Mouse (Mus musculus): ENCODE measurements at regions not wholly inside any gene's neighbourhood (a gene's known extent, or its start where the extent isn't known, plus 50 kb on each side); places are given as distances from the start of the nearest gene placed in this dataset.
A peak's percentile ranks its signal among the peaks of the same experiment; 100 is the strongest.

GRCm38 (mm10) chr11:112839721-112840494 is 57.9 kb downstream of the Sox9 start:
- H3K4me1 ChIP-seq = peaks cover 19% of the 10 kb centered on the region
- H3K9ac ChIP-seq (replicated peaks) = no peak overlapping the region; the same call in 1 of the 2 replicates
- no peak overlapping the region for H3K4me3 ChIP-seq
- peak overlapping the region; percentile 85 for H3K27ac ChIP-seq (replicated peaks)
- 13% methylated on average over 10 of the region's 10 CpGs for WGBS
- H3K27me3 ChIP-seq = peaks cover 7% of the 10 kb centered on the region; the same call in 1 of the 2 replicates
- no peaks in the 10 kb centered on the region for H3K36me3 ChIP-seq
- H3K9me3 ChIP-seq = no peaks in the 10 kb centered on the region
- ATAC-seq (ENCODE audit: low FRiP score, low read depth) = peak; percentile 76
- H3K4me2 ChIP-seq (replicated peaks) = peak overlapping the region; percentile 38

GRCm38 (mm10) chr11:112840495-112840828 is 58.4 kb downstream of the Sox9 start:
- Histone ChIP-seq H3K9me3 (no peaks in the 10 kb centered on the region), H3K4me2 (replicated peaks) (peak overlapping the region; percentile 38), H3K4me3 (no peak overlapping the region), H3K9ac (replicated peaks) (no peak overlapping the region), H3K36me3 (no peaks in the 10 kb centered on the region), H3K27ac (replicated peaks) (peak overlapping the region; percentile 85), H3K4me1 (peaks cover 18% of the 10 kb centered on the region), H3K27me3 (peaks cover 7% of the 10 kb centered on the region; the same call in 1 of the 2 replicates)
- 8% methylated on average over 10 of the region's 10 CpGs for WGBS
- ATAC-seq (ENCODE audit: low FRiP score, low read depth) = peak; percentile 87

GRCm38 (mm10) chr11:112844258-112844901 is 62.4 kb downstream of the Sox9 start:
- no peak overlapping the region for H3K4me3 ChIP-seq
- no peak overlapping the region for H3K4me2 ChIP-seq (replicated peaks)
- peaks cover 18% of the 10 kb centered on the region for H3K4me1 ChIP-seq
- H3K9me3 ChIP-seq = no peaks in the 10 kb centered on the region
- H3K36me3 ChIP-seq = no peaks in the 10 kb centered on the region
- H3K27ac ChIP-seq (replicated peaks) = no peak overlapping the region
- WGBS = 61% methylated on average over 8 of the region's 8 CpGs
- no peak for ATAC-seq (ENCODE audit: low FRiP score, low read depth)
- H3K27me3 ChIP-seq = peaks cover 7% of the 10 kb centered on the region; the same call in 1 of the 2 replicates
- H3K9ac ChIP-seq (replicated peaks) = no peak overlapping the region

GRCm38 (mm10) chr11:112847146-112847545 is 65.1 kb downstream of the Sox9 start:
- Histone ChIP-seq H3K4me3 (no peak overlapping the region), H3K36me3 (no peaks in the 10 kb centered on the region), H3K27me3 (peaks cover 1% of the 10 kb centered on the region; the same call in 1 of the 2 replicates), H3K27ac (replicated peaks) (no peak overlapping the region), H3K4me1 (no peaks in the 10 kb centered on the region), H3K4me2 (replicated peaks) (no peak overlapping the region), H3K9me3 (no peaks in the 10 kb centered on the region), H3K9ac (replicated peaks) (no peak overlapping the region)
- 93% methylated on average over 2 of the region's 2 CpGs for WGBS
- ATAC-seq (ENCODE audit: low FRiP score, low read depth) = no peak

GRCm38 (mm10) chr11:112847851-112848250 is 65.8 kb downstream of the Sox9 start:
- H3K27me3 ChIP-seq = no peaks in the 10 kb centered on the region; the same call in 1 of the 2 replicates
- H3K4me1 ChIP-seq = no peaks in the 10 kb centered on the region
- no peaks in the 10 kb centered on the region for H3K9me3 ChIP-seq
- no peaks in the 10 kb centered on the region for H3K36me3 ChIP-seq
- no peak for ATAC-seq (ENCODE audit: low FRiP score, low read depth)
- 86% methylated on average over 3 of the region's 3 CpGs for WGBS
- no peak overlapping the region for H3K4me3 ChIP-seq
- H3K27ac ChIP-seq (replicated peaks) = no peak overlapping the region
- H3K4me2 ChIP-seq (replicated peaks) = no peak overlapping the region
- H3K9ac ChIP-seq (replicated peaks) = no peak overlapping the region

- no peak overlapping the region for H3K4me2 ChIP-seq (replicated peaks)
- WGBS = 81% methylated on average over 5 of the region's 5 CpGs
- no peak overlapping the region for H3K27ac ChIP-seq (replicated peaks)
- H3K36me3 ChIP-seq = no peaks in the 10 kb centered on the region
- H3K27me3 ChIP-seq = no peaks in the 10 kb centered on the region; the same call in 1 of the 2 replicates
- no peaks in the 10 kb centered on the region for H3K9me3 ChIP-seq
- no peak overlapping the region for H3K4me3 ChIP-seq
- no peaks in the 10 kb centered on the region for H3K4me1 ChIP-seq
- ATAC-seq (ENCODE audit: low FRiP score, low read depth) = no peak
- H3K9ac ChIP-seq (replicated peaks) = no peak overlapping the region
These were observed 68.0 kb downstream of the Sox9 start for GRCm38 (mm10) chr11:112849974-112850373.

GRCm38 (mm10) chr11:112850532-112851272 is 68.7 kb downstream of the Sox9 start:
- H3K9me3 ChIP-seq = no peaks in the 10 kb centered on the region
- WGBS = 87% methylated on average over 13 of the region's 13 CpGs
- no peak overlapping the region for H3K4me2 ChIP-seq (replicated peaks)
- H3K4me3 ChIP-seq = no peak overlapping the region
- no peak overlapping the region for H3K27ac ChIP-seq (replicated peaks)
- no peaks in the 10 kb centered on the region; the same call in 1 of the 2 replicates for H3K27me3 ChIP-seq
- H3K9ac ChIP-seq (replicated peaks) = no peak overlapping the region
- H3K4me1 ChIP-seq = no peaks in the 10 kb centered on the region
- no peak for ATAC-seq (ENCODE audit: low FRiP score, low read depth)
- no peaks in the 10 kb centered on the region for H3K36me3 ChIP-seq

GRCm38 (mm10) chr11:112851321-112851720 is 69.3 kb downstream of the Sox9 start:
- ATAC-seq (ENCODE audit: low FRiP score, low read depth) = no peak
- Histone ChIP-seq H3K27ac (replicated peaks) (no peak overlapping the region), H3K27me3 (no peaks in the 10 kb centered on the region; the same call in 1 of the 2 replicates), H3K4me1 (no peaks in the 10 kb centered on the region), H3K9me3 (no peaks in the 10 kb centered on the region), H3K36me3 (no peaks in the 10 kb centered on the region), H3K4me3 (no peak overlapping the region), H3K9ac (replicated peaks) (no peak overlapping the region), H3K4me2 (replicated peaks) (no peak overlapping the region)
- WGBS = 84% methylated on average over 9 of the region's 9 CpGs

- no peaks in the 10 kb centered on the region; the same call in 1 of the 2 replicates for H3K27me3 ChIP-seq
- no peak for ATAC-seq (ENCODE audit: low FRiP score, low read depth)
- WGBS = 68% methylated on average over 5 of the region's 5 CpGs
- H3K4me3 ChIP-seq = no peak overlapping the region
- H3K9ac ChIP-seq (replicated peaks) = no peak overlapping the region
- H3K4me2 ChIP-seq (replicated peaks) = no peak overlapping the region
- H3K4me1 ChIP-seq = peaks cover 16% of the 10 kb centered on the region
- peaks cover 6% of the 10 kb centered on the region; the same call in 1 of the 2 replicates for H3K9me3 ChIP-seq
- H3K36me3 ChIP-seq = no peaks in the 10 kb centered on the region
- no peak overlapping the region for H3K27ac ChIP-seq (replicated peaks)
These were observed 74.0 kb downstream of the Sox9 start for GRCm38 (mm10) chr11:112855975-112856374.

GRCm38 (mm10) chr11:112859309-112859708 is 77.3 kb downstream of the Sox9 start:
- H3K27ac ChIP-seq (replicated peaks) = peak overlapping the region; percentile 85
- no peak overlapping the region for H3K4me3 ChIP-seq
- H3K4me2 ChIP-seq (replicated peaks) = no peak overlapping the region
- no peak overlapping the region for H3K9ac ChIP-seq (replicated peaks)
- H3K9me3 ChIP-seq = peaks cover 6% of the 10 kb centered on the region; the same call in 1 of the 2 replicates
- H3K4me1 ChIP-seq = peaks cover 28% of the 10 kb centered on the region
- 74% methylated on average over 7 of the region's 7 CpGs for WGBS
- no peaks in the 10 kb centered on the region for H3K36me3 ChIP-seq
- H3K27me3 ChIP-seq = no peaks in the 10 kb centered on the region
- no peak for ATAC-seq (ENCODE audit: low FRiP score, low read depth)

GRCm38 (mm10) chr11:112860797-112861196 is 78.8 kb downstream of the Sox9 start:
- peak overlapping the region; percentile 85 for H3K27ac ChIP-seq (replicated peaks)
- peak; percentile 91 for ATAC-seq (ENCODE audit: low FRiP score, low read depth)
- H3K36me3 ChIP-seq = no peaks in the 10 kb centered on the region
- WGBS = 6% methylated on average over 11 of the region's 11 CpGs
- peak overlapping the region; percentile 21 for H3K4me2 ChIP-seq (replicated peaks)
- H3K27me3 ChIP-seq = no peaks in the 10 kb centered on the region
- H3K4me3 ChIP-seq = no peak overlapping the region
- H3K9ac ChIP-seq (replicated peaks) = peak overlapping the region; percentile 34
- H3K9me3 ChIP-seq = peaks cover 6% of the 10 kb centered on the region; the same call in 1 of the 2 replicates
- peaks cover 28% of the 10 kb centered on the region for H3K4me1 ChIP-seq

- H3K9ac ChIP-seq (replicated peaks) = peak overlapping the region; percentile 34
These were observed 79.2 kb downstream of the Sox9 start for GRCm38 (mm10) chr11:112861233-112861632.

More at GRCm38 (mm10) chr11:112861233-112861632, 79.2 kb downstream of the Sox9 start:
- 56% methylated on average over 5 of the region's 5 CpGs for WGBS
- H3K36me3 ChIP-seq = no peaks in the 10 kb centered on the region
- no peak overlapping the region for H3K4me3 ChIP-seq
- H3K27me3 ChIP-seq = no peaks in the 10 kb centered on the region
- peaks cover 28% of the 10 kb centered on the region for H3K4me1 ChIP-seq
- peak; percentile 39 for ATAC-seq (ENCODE audit: low FRiP score, low read depth)
- peaks cover 6% of the 10 kb centered on the region; the same call in 1 of the 2 replicates for H3K9me3 ChIP-seq
- H3K4me2 ChIP-seq (replicated peaks) = peak overlapping the region; percentile 21
- peak overlapping the region; percentile 85 for H3K27ac ChIP-seq (replicated peaks)

Data from midbrain, embryonic 12.5 days (tissue).